Mouse (Mus musculus) left cerebral cortex, adult 18-20 months (tissue): Measurements from ENCODE around the gene Camk1. TPM values are rescaled to one million over a fixed set of nuclear protein-coding genes. Genes with fewer than 3 reads are reported as not detected.
"Not testable (repeated sequence)": the region's sequence is repeated elsewhere in the genome, so short reads cannot be mapped to it uniquely, and the experiment has no call there.

ENCODE experiments used
- DNase-seq, 2 experiments: peaks; one replicate each; pipeline ENCODE4 v3.0.0; 2021 to 2022; ENCODE audit warnings: low spot score in 2 of 2, mixed read lengths in 1 of 2
- total RNA-seq, 2 experiments: library from RNA; stranded (reverse); gene quantifications; 2 replicates each; pipeline ENCODE4 v1.2.3; 2021

Gene Camk1
- total RNA-seq, 2 experiments from 2014 or later: 124 to 128 TPM

DNA sequence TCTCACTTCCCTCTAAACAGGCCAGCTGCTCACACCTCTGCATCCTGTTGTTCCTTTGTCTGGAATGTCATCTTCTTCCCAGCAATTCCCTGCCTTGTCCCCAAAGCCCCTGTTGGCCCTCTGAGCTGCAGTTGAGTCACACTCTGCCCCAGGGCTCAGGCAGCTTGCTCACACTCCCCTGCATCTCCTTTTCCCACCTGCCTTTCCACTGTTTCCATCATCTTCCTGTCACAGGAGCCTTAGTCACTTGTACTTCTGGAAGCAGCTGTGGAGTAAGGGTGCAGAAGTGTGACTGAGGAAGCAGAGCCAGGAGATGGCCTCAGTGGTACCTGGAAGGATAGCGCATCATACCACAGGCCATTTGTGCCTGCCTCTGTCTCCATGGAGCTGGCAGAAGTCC lies 18.5 kb upstream of the Camk1 start:
- DNase-seq: peak in 1 of 2 experiments; percentile 34

DNA sequence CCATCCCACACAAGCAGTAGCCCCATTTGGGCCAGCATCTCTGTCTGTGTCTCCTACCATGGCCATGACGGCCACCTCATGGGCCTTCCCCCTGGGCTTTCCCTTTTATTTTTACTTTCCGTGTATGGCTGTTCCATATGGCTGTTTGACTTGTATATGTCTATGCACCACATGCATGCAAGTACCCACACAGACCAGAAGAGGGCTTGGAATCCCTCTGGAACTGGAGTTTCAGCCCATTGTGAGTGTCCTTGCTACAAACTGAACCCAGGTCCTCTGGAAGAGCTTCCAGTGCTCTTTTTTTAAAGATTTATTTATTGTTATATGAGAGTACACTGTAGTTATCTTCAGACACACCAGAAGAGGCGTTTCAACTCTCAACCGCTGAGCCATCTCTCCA lies 17.7 kb upstream of the Camk1 start:
- no peak for DNase-seq

GRCm38 (mm10) chr6:113353696-113354095 lies 9.9 kb upstream of the Camk1 start:
- no peak for DNase-seq

DNA sequence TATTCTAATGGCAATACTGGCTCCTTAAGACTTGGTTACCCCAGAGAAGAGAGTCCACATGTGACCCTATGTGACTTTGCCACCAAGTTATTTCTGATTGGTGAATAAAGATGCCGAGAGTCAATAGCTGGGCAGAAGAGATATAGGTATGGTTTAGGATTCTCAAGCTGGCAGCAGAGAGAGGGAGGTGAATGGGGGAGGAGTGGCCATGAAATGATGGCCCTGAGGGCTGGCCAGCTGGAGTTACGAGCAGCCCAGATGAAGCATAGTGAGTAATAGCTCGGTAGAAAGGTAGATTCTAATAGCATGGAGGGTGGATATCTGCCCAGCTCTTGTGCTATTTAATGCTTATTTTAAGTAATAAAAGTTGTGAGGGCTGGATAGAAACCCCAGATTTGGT lies 9.0 kb upstream of the Camk1 start:
- no peak for DNase-seq

- no peak for DNase-seq
Observed at GRCm38 (mm10) chr6:113351653-113352052, 7.9 kb upstream of the Camk1 start.

GRCm38 (mm10) chr6:113351161-113351560 lies 7.4 kb upstream of the Camk1 start:
- DNase-seq: no peak

- DNase-seq: no peak
Observed at GRCm38 (mm10) chr6:113350538-113350937, 6.8 kb upstream of the Camk1 start.

DNA sequence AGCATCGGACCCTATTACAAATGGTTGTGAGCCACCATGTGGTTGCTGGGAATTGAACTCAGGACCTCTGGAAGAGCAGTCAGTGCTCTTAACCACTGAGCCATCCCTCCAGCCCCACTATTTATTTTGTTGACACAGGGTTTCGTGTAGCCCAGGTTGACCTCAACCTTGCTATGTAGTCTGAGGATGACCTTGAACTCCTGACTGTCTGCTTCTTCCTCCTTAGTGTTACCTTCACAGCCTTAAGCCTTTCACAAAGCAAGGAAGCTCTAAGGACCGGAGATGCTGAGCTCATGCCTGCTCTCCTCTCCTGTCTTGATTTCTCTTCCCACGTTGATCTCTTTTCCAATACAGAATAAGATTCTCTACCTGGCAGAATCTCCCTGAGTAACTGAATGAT lies 3.1 kb upstream of the Camk1 start:
- DNase-seq: no peak

DNA sequence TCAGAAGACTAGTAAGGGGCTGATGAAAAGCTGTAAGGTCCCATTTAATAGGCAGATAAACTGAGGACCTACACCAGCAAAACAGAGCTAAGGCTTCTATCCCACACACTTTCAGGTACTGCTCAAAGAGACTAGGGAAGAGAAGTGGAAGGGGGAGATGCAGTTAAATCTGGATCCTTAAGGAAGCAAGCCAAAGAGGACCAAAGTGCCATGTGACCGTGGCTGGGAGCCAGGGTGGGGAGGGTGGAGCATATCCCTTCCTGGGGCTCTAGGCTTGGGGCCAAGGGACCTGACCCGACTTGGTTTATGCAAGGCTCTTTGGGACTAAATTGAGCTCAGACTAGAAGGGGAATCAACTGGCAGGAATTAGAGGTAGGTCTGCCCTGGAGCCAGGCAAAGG lies 537 bp upstream of the Camk1 start:
- peak in 1 of 2 experiments; percentile 24 for DNase-seq

- DNase-seq: no peak
Observed at GRCm38 (mm10) chr6:113342297-113342696, 1.5 kb downstream of the Camk1 start.

GRCm38 (mm10) chr6:113341574-113341973 lies 2.2 kb downstream of the Camk1 start:
- DNase-seq: no peak

GRCm38 (mm10) chr6:113336852-113337620 lies 6.7 kb downstream of the Camk1 start:
- DNase-seq: no peak

- no peak for DNase-seq
Observed at GRCm38 (mm10) chr6:113334216-113334615, 9.6 kb downstream of the Camk1 start.

DNA sequence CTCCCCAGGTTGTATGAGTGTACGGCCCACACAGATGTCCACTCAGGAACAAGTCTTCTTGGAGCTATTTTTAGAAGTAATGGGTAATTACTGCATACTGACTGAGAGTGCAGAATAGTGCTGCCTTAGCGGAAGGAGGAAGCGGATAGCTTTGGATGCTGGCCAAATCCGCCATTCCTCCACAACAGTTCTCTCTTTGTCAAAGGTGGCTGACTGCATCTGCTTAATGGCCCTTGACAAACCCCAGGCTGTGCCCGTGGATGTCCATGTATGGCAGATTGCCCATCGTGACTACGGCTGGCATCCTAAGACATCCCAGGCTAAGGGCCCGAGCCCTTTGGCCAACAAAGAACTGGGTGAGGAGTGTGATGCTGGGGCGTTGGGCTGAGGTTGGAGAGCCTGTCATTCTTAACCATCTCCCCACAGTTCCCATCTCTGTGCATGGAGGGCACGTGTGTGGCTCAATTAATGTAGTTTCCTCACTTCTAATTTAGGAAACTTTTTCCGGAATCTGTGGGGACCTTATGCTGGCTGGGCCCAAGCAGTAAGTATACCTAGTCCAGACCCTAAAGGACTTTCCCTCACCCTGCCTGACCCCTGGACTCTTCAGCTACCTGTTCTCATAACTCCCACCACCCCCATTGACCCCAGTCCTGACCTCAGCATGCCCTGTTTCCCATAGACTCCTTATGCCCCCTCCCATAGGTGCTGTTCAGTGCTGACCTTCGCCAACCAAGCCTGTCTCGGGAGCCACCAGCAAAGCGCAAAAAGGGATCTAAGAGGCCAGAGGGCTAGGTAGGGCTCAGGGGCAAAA lies 10.4 kb downstream of the Camk1 start:
- peak; percentile 36 to 55 for DNase-seq

DNA sequence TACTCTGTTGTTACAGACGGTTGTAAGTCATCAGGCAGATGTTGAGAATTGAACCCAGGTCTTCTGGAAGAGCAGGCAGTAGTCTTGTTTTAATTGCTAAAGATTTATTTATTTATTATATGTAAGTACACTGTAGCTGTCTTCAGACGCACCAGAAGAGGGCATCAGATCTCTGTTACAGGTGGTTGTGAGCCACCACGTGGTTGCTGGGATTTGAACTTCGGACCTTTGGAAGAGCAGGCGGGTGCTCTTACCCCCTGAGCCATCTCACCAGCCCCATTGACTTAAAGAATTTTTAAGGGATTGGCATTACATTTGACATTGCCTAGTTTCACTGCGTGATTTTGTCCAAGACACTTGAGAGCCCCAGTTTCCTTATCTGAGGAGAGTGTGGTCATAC lies 11.1 kb downstream of the Camk1 start:
- not testable (repeated sequence) for DNase-seq

GRCm38 (mm10) chr6:113331721-113332120 lies 12.1 kb downstream of the Camk1 start:
- DNase-seq: no peak

DNA sequence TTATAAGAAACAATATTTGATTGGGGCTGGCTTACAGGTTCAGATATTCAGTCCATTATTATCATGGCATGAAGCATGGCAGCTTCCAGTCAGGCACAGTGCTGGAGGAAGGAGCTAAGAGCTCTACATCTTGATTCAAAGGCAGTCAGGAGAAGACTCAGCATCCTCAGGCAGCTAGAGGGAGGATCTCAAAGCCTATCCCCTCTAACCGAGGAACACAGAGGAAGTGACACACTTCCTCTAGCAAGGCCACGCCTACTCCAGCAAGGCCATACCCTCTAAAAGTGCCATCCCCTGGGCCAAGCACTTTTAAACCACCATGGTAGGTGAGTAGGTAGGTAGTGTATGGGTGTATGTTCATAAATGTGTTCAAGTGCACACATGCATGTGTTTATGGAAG lies 13.2 kb downstream of the Camk1 start:
- no peak for DNase-seq

DNA sequence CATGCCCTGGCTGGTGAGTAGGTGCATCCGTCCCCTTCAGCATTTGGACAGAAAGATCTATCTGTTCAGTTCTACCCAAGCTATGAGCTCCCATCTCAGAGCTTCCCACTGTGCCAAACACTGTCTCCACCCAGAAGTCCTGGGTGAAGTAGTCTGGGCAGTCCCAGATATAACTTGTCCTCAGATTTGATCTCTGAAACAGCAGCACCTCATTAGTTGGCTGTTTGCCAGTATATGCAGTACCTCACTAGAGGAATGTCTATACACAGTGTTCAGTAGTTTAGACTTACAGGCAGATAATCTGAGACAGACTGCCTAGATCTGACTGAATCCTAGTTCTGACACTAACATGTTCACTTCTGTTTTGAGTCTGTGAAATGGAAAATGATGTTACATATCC lies 14.4 kb downstream of the Camk1 start:
- no peak for DNase-seq

DNA sequence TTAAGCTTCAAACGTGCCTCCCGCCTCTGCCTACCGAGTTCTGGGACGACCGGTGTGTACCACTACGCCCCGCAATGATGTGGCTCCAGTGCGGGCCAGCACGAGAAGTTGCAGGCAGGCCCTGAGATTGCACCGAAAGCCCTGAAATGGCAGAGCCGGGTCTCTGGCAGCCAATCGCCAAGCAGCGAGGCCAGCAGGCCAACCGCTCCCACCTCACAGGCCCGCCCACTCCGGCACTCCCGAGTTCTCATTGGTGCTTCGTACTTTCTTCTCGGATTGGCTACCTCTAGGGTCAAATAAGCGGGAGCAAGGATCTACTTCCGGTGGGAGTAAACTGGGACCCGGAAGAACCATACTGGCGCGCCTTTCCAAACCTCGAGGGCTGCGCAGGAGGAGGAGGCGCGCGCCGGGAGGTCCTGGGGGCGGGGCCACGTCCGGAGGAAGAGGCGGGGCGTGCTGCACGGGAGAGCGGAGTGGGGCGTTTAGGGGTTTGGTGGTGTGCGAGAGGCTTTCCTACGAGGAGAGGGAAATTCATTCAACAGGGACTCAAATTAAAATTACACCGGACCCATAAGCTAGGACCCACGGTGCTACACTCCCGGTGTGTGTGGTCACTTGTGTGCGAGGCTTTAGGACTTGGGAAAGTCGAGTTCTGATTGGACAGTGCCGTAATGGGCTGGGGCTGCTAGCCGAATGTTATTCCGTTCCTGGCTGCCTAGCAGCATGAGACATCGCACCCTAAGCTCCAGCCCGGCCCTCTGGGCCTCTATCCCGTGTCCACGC lies 17.1 kb downstream of the Camk1 start, which contains the start of gene Ogg1:
Gene Ogg1 (plus strand): TSS at position 440 of the 783 bp plus-strand sequence.
- DNase-seq: peak; percentile 95 to 99

GRCm38 (mm10) chr6:113315972-113316371 lies 27.8 kb downstream of the Camk1 start:
- DNase-seq: no peak

DNA sequence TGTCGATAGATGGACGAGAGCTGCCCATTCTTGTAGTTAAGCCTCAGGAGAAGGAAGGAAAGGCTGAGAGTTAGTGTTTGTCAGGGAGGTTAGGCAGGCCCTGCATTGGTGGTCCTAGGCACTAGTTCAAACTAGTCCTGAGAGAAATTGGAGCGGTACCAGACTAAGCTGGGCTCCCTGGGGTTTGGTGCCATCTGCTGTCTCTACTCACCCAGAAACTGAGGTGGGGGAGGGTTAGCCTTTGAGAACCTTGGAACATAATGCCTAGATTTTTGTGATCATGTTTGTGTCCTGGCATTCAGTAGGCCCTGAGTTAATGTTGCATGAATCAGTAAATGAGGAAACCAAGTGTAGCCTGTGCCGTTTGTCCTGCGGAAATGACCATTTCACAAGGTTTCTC lies 35.6 kb downstream of the Camk1 start:
- DNase-seq: peak; percentile 27 to 49
